Mouse (Mus musculus): Measurements from ENCODE around the gene 1700007K13Rik. TPM values are rescaled to one million over a fixed set of nuclear protein-coding genes. Genes with fewer than 3 reads are reported as not detected.

Gene 1700007K13Rik
- polyA plus RNA-seq, 1 experiment from 2014 or later = 1.3 TPM

Other genes with a start within 250 kb of the 1700007K13Rik start
- gene Ppp1r26, start 19.5 kb downstream of the 1700007K13Rik start, polyA plus RNA-seq (2015; fragmentation: Nextera tagmentation; extraction: Ambion mirVana) = 10.7 and 11.8 TPM in 2 replicates
- gene Mrps2, start 1.7 kb upstream of the 1700007K13Rik start, polyA plus RNA-seq (2015; fragmentation: Nextera tagmentation; extraction: Ambion mirVana) = 50.1 and 52.3 TPM in 2 replicates
- 0.54 and 1.4 TPM in 2 replicates for gene Gbgt1, start 30.6 kb upstream of the 1700007K13Rik start, polyA plus RNA-seq (2015; fragmentation: Nextera tagmentation; extraction: Ambion mirVana)
- 1.0 and 1.5 TPM in 2 replicates for gene Gm10134, start 39.8 kb upstream of the 1700007K13Rik start, polyA plus RNA-seq (2015; fragmentation: Nextera tagmentation; extraction: Ambion mirVana)
- gene Ralgds, start 46.8 kb upstream of the 1700007K13Rik start, polyA plus RNA-seq (2015; fragmentation: Nextera tagmentation; extraction: Ambion mirVana) = 70.8 and 82.0 TPM in 2 replicates
- gene Cel, start 97.1 kb upstream of the 1700007K13Rik start, polyA plus RNA-seq (2015; fragmentation: Nextera tagmentation; extraction: Ambion mirVana) = 0.07 and 0.13 TPM in 2 replicates
- gene Gtf3c5, start 117.4 kb upstream of the 1700007K13Rik start, polyA plus RNA-seq (2015; fragmentation: Nextera tagmentation; extraction: Ambion mirVana) = 51.0 and 51.6 TPM in 2 replicates
- gene Gfi1b, start 155.7 kb upstream of the 1700007K13Rik start, polyA plus RNA-seq (2015; fragmentation: Nextera tagmentation; extraction: Ambion mirVana) = 0.43 and 0.67 TPM in 2 replicates
- 37.1 and 38.4 TPM in 2 replicates for gene Tsc1, start 174.9 kb upstream of the 1700007K13Rik start, polyA plus RNA-seq (2015; fragmentation: Nextera tagmentation; extraction: Ambion mirVana)
- 1.1 and 1.6 TPM in 2 replicates for gene Spaca9, start 233.4 kb upstream of the 1700007K13Rik start, polyA plus RNA-seq (2015; fragmentation: Nextera tagmentation; extraction: Ambion mirVana)
- 2.2 and 2.6 TPM in 2 replicates for gene Ak8, start 233.8 kb upstream of the 1700007K13Rik start, polyA plus RNA-seq (2015; fragmentation: Nextera tagmentation; extraction: Ambion mirVana)

Measured in midbrain, embryonic 13.5 days (tissue).